Mouse (Mus musculus): ENCODE data around the gene Olfr266. TPM values are rescaled to one million over a fixed set of nuclear protein-coding genes. Genes with fewer than 3 reads are reported as not detected.

Gene Olfr266
- polyA plus RNA-seq, 1 experiment from 2014 or later, result not detected

DNA sequence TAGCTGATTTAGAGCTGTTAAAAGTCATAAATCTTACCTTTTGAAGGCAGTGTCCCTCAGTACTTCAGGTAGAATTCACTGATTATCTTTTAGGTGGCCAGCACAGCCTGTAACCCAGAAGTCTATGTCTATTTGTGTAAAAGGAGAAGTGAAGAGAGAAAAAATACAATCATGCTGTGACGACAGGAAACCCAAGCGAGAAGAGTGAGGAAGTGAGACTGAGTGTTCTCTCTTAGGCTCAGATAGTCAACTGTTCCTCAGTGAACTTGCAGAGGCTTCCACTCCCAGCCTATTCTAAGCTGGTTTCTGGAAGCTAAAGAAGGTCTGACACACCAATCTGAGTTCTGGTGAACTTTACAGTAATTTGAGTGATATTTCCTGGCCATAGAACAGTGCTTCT lies 36.2 kb downstream of the Olfr266 start, which contains the start of gene Cd53:
Gene Cd53, minus strand, starts transcription at position 220 of the 400 bp plus-strand sequence.
- Histone ChIP-seq H3K4me1 (replicated peaks; ENCODE audit: insufficient read depth, low read length) (no peaks in the 10 kb centered on the region), H3K36me3 (ENCODE audit: insufficient read depth, low read length) (no peaks in the 10 kb centered on the region), H3K27ac (no peak within 1 kb of the TSS), H3K4me2 (ENCODE audit: low read length) (no peak within 1 kb of the TSS), H3K4me3 (replicated peaks; ENCODE audit: low read depth, low read length) (no peak within 1 kb of the TSS), H3K27me3 (ENCODE audit: insufficient read depth, low read length) (no peaks in the 10 kb centered on the region), H3K9ac (ENCODE audit: low read depth, low read length) (no peak within 1 kb of the TSS), H3K9me3 (replicated peaks; ENCODE audit: low read length) (no peaks in the 10 kb centered on the region)
- 68% methylated on average over 2 of the region's 2 CpGs for WGBS
- ATAC-seq (replicated peaks; ENCODE audit: low FRiP score, low read depth) (no peak), DNase-seq (ENCODE audit: low spot score) (peak; percentile 2)
- no peak for TF ChIP-seq CTCF (IDR thresholded peaks at IDR 0.05; ENCODE audit: low read depth)

GRCm38 (mm10) chr3:106788440-106788887 lies 37.6 kb downstream of the Olfr266 start:
- H3K4me2 ChIP-seq (ENCODE audit: low read length), result no peak overlapping the region
- no peaks in the 10 kb centered on the region for H3K27me3 ChIP-seq (ENCODE audit: insufficient read depth, low read length)
- WGBS, result 43% methylated on average over 2 of the region's 2 CpGs
- no peaks in the 10 kb centered on the region for H3K36me3 ChIP-seq (ENCODE audit: insufficient read depth, low read length)
- TF ChIP-seq CTCF (IDR thresholded peaks at IDR 0.05; ENCODE audit: low read depth), result no peak
- no peak overlapping the region for H3K27ac ChIP-seq
- DNase-seq (ENCODE audit: low spot score) (no peak), ATAC-seq (replicated peaks; ENCODE audit: low FRiP score, low read depth) (no peak)
- H3K9ac ChIP-seq (ENCODE audit: low read depth, low read length), result no peak overlapping the region
- no peak overlapping the region for H3K4me3 ChIP-seq (replicated peaks; ENCODE audit: low read depth, low read length)
- H3K4me1 ChIP-seq (replicated peaks; ENCODE audit: insufficient read depth, low read length), result no peaks in the 10 kb centered on the region
- H3K9me3 ChIP-seq (replicated peaks; ENCODE audit: low read length), result no peaks in the 10 kb centered on the region

- Histone ChIP-seq H3K27me3 (ENCODE audit: insufficient read depth, low read length) (no peaks in the 10 kb centered on the region), H3K36me3 (ENCODE audit: insufficient read depth, low read length) (no peaks in the 10 kb centered on the region), H3K4me1 (replicated peaks; ENCODE audit: insufficient read depth, low read length) (no peaks in the 10 kb centered on the region), H3K4me2 (ENCODE audit: low read length) (no peak overlapping the region), H3K9me3 (replicated peaks; ENCODE audit: low read length) (no peaks in the 10 kb centered on the region), H3K27ac (no peak overlapping the region), H3K9ac (ENCODE audit: low read depth, low read length) (no peak overlapping the region), H3K4me3 (replicated peaks; ENCODE audit: low read depth, low read length) (no peak overlapping the region)
- DNase-seq (ENCODE audit: low spot score), result no peak
- TF ChIP-seq CTCF (IDR thresholded peaks at IDR 0.05; ENCODE audit: low read depth), result no peak
- ATAC-seq (replicated peaks; ENCODE audit: low FRiP score, low read depth), result no peak
Measured at GRCm38 (mm10) chr3:106787972-106788371, 38.1 kb downstream of the Olfr266 start.

- DNase-seq (ENCODE audit: low spot score) (no peak), ATAC-seq (replicated peaks; ENCODE audit: low FRiP score, low read depth) (no peak)
- no peak for TF ChIP-seq CTCF (IDR thresholded peaks at IDR 0.05; ENCODE audit: low read depth)
- Histone ChIP-seq H3K27me3 (ENCODE audit: insufficient read depth, low read length) (no peaks in the 10 kb centered on the region), H3K27ac (no peak overlapping the region), H3K4me2 (ENCODE audit: low read length) (no peak overlapping the region), H3K4me1 (replicated peaks; ENCODE audit: insufficient read depth, low read length) (no peaks in the 10 kb centered on the region), H3K4me3 (replicated peaks; ENCODE audit: low read depth, low read length) (no peak overlapping the region), H3K9me3 (replicated peaks; ENCODE audit: low read length) (no peaks in the 10 kb centered on the region), H3K9ac (ENCODE audit: low read depth, low read length) (no peak overlapping the region), H3K36me3 (ENCODE audit: insufficient read depth, low read length) (no peaks in the 10 kb centered on the region)
- 71% methylated on average over 3 of the region's 3 CpGs for WGBS
Measured at GRCm38 (mm10) chr3:106785130-106785529, 41.0 kb downstream of the Olfr266 start.

DNA sequence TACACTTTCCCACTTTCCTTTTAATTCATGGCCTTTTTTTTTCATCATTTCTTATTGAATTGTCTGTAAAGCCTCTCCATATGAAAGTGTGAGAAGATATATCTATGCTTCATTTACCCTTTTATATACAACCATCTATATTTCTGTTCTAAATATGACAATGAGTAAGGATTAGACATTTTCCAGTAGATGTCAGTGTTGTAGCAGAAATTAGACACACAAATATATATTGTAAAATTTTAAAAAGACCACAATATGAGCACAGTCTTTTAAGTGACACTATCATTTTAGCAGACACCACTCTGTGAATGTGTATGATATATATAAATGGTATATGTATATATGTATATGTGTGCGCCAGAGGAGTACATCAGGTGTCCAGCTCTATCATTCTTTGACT lies 54.3 kb downstream of the Olfr266 start:
- ATAC-seq (replicated peaks; ENCODE audit: low FRiP score, low read depth), result no peak
- Histone ChIP-seq H3K4me2 (ENCODE audit: low read length) (no peak overlapping the region), H3K27ac (no peak overlapping the region)

More for the DNA sequence above, 54.3 kb downstream of the Olfr266 start:
- 91% methylated on average over 1 of the region's 1 CpGs for WGBS
- DNase-seq (ENCODE audit: low spot score), result no peak
- Histone ChIP-seq H3K4me1 (replicated peaks; ENCODE audit: insufficient read depth, low read length) (no peaks in the 10 kb centered on the region), H3K36me3 (ENCODE audit: insufficient read depth, low read length) (no peaks in the 10 kb centered on the region), H3K9me3 (replicated peaks; ENCODE audit: low read length) (no peaks in the 10 kb centered on the region), H3K27me3 (ENCODE audit: insufficient read depth, low read length) (no peaks in the 10 kb centered on the region), H3K9ac (ENCODE audit: low read depth, low read length) (no peak overlapping the region), H3K4me3 (replicated peaks; ENCODE audit: low read depth, low read length) (no peak overlapping the region)
- 0 out of 2 replicates have a peak, but pooled peaks have one; percentile 7 for TF ChIP-seq CTCF (IDR thresholded peaks at IDR 0.05; ENCODE audit: low read depth)

Other genes with a start within 250 kb of the Olfr266 start
- gene Lrif1, start 141.3 kb downstream of the Olfr266 start, polyA plus RNA-seq (2015; fragmentation: Nextera tagmentation; extraction: Ambion mirVana), result 17.8 and 20.2 TPM in 2 replicates
- 6.5 and 7.6 TPM in 2 replicates for gene Cd53, start 36.1 kb downstream of the Olfr266 start, polyA plus RNA-seq (2015; fragmentation: Nextera tagmentation; extraction: Ambion mirVana)
- 0.59 and 0.73 TPM in 2 replicates for gene Kcna3, start 209.9 kb upstream of the Olfr266 start, polyA plus RNA-seq (2015; fragmentation: Nextera tagmentation; extraction: Ambion mirVana)

Data from kidney, postnatal 0 days (tissue).